ENCODE assay signal across 27 mouse cellular contexts in the genomic region with DNA sequence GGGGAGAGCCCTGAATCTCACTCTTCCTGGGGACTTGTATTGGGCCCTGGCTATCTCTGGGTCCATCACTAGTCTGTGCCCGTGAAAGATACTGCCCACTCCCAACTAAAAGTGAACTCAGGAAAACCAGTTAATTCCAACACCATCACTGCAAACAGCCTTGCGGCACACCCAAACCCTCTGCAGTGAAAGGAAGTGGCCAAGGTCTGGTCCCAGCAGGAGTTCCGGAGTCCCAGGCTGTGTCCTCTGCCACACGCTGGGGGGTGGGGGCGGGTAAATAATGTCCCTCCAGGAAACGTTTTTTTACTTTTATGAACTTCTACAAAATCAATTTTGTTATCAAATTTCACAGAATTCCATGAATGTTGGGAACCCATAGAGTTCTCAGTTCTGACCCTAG. TPM values are rescaled to one million over a fixed set of nuclear protein-coding genes. Genes with fewer than 3 reads are reported as not detected.
DNase-seq lines count a peak whose midpoint lies in the region; ATAC-seq and TF ChIP-seq lines count a peak whose summit lies in the region.
"Had no signal": no experiment of that assay in that cellular context is flagged by ENCODE, and none has a peak within 500 bp of the region (broad histone marks: within the 10 kb centered on the region; RNA-seq: fewer than 3 reads in every experiment).

No protein-coding gene starts in this region.

- H3K4me1 ChIP-seq in spleen, adult 2 months (ENCODE audit: control insufficient read depth, insufficient read depth, insufficient read length) = no peaks in the 10 kb centered on the region
- H3K4me1 ChIP-seq in ES-Bruce4 (ENCODE audit: control insufficient read depth, insufficient read depth, low read length) = peaks cover 18% of the 10 kb centered on the region
- H3K4me1 ChIP-seq in ES-E14 (ENCODE audit: control insufficient read depth in 2 of 2, insufficient read depth in 2 of 2, low read length in 2 of 2, poor library complexity in 1 of 2) = peaks cover 27 to 57% of the 10 kb centered on the region in 2 experiments

- H3K27me3 ChIP-seq in spleen, adult 2 months (ENCODE audit: control insufficient read depth, insufficient read depth, low read length) = no peaks in the 10 kb centered on the region
- no peaks in the 10 kb centered on the region for H3K27me3 ChIP-seq in ES-Bruce4 (ENCODE audit: control insufficient read depth, insufficient read depth, low read length, poor library complexity, severe bottlenecking)

- H3K9me3 ChIP-seq in ES-Bruce4 (replicated peaks; ENCODE audit: control insufficient read depth, insufficient read depth, low read length, poor library complexity, severe bottlenecking) = no peaks in the 10 kb centered on the region
- H3K9me3 ChIP-seq in ES-E14 (ENCODE audit: control insufficient read depth, insufficient read depth, low read depth, low read length) = no peaks in the 10 kb centered on the region
- H3K9me3 ChIP-seq: embryonic facial prominence, embryonic 13.5 days; embryonic facial prominence, embryonic 15.5 days; forebrain, embryonic 10.5 days; forebrain, embryonic 12.5 days had no signal

- H3K36me3 ChIP-seq in spleen, adult 2 months (ENCODE audit: control insufficient read depth, insufficient read depth, low read length) = no peaks in the 10 kb centered on the region
- no peaks in the 10 kb centered on the region for H3K36me3 ChIP-seq in ES-Bruce4 (ENCODE audit: control insufficient read depth, insufficient read depth, low read length, poor library complexity, severe bottlenecking)
- no peaks in the 10 kb centered on the region for H3K36me3 ChIP-seq in ES-E14 (ENCODE audit: control insufficient read depth, insufficient read depth, low read length, poor library complexity, severe bottlenecking)
- H3K36me3 ChIP-seq: embryonic facial prominence, embryonic 13.5 days; embryonic facial prominence, embryonic 15.5 days; forebrain, embryonic 10.5 days; forebrain, embryonic 12.5 days had no signal

- in situ Hi-C loops in ES-E14 (cut with MboI; ENCODE audit: low sequenced_read_pairs in 2 of 2, unreplicated experiment in 2 of 2) = no loop called here

- 56% methylated on average over 6 of the region's 6 CpGs for WGBS in spleen, adult 2 months

- DNase-seq in spleen, adult 2 months (ENCODE audit: low read depth in 1 of 2, low spot score in 2 of 2) = no peak
- DNase-seq in spleen, postnatal 36 days (ENCODE audit: low spot score in 2 of 2) = no peak
- DNase-seq in ES-E14 (ENCODE audit: low read depth, low spot score) (no peak), ZHBTc4 (ENCODE audit: low read depth, low spot score) (peak; percentile 47)
- DNase-seq in urinary bladder, adult 18-20 months (ENCODE audit: low spot score in 2 of 2) = no peak
- no peak for DNase-seq in heart, adult 18-20 months
- DNase-seq: adrenal gland, adult 2 months; adrenal gland, postnatal 10 days; adrenal gland, postnatal 25 days; cerebellum, adult 11 months; cerebellum, adult 18-20 months; cerebellum, adult 8-10 months; cerebellum, adult 9-11 months; cerebellum, postnatal 14 days; cerebellum, postnatal 36 days; embryo, embryonic 11 days had no signal

- H3K4me3 ChIP-seq in spleen, adult 2 months (ENCODE audit: extremely low read depth, insufficient read depth, insufficient read length) = no peak overlapping the region
- H3K4me3 ChIP-seq in ES-Bruce4 (ENCODE audit: low read depth, low read length) = peak overlapping the region; percentile 34
- peak overlapping the region; percentile 38 to 54; a peak in 2 of 4 replicates for H3K4me3 ChIP-seq in ES-E14 (ENCODE audit: insufficient read depth in 1 of 2, low read depth in 1 of 2, low read length in 2 of 2, poor library complexity in 1 of 2, severe bottlenecking in 1 of 2)
- H3K4me3 ChIP-seq: embryonic facial prominence, embryonic 13.5 days; embryonic facial prominence, embryonic 15.5 days; erythroblast, embryonic 14.5 days; forebrain, embryonic 10.5 days; forebrain, embryonic 12.5 days had no signal

- 0 out of 2 replicates have a peak overlapping the region, but pooled peaks have one; percentile 38 for H3K9ac ChIP-seq in ES-Bruce4 (ENCODE audit: low read depth, poor library complexity, severe bottlenecking)
- H3K9ac ChIP-seq in ES-E14 (ENCODE audit: insufficient read depth, low read depth, low read length, poor library complexity, severe bottlenecking) = peak overlapping the region; percentile 43; the same call in 1 of the 2 replicates
- H3K9ac ChIP-seq: embryonic facial prominence, embryonic 13.5 days; embryonic facial prominence, embryonic 15.5 days; forebrain, embryonic 12.5 days had no signal

- ATAC-seq in megakaryocyte, adult 5-6 weeks (ENCODE audit: poor library complexity, severe bottlenecking) = no peak
- ATAC-seq: forebrain, embryonic 14.5 days; forebrain, embryonic 16.5 days had no signal

- TF ChIP-seq POLR2A in spleen, adult 2 months (IDR thresholded peaks at IDR 0.05; ENCODE audit: low read depth, low read length) = no peak
- no peak for TF ChIP-seq POLR2A in ES-Bruce4 (IDR thresholded peaks at IDR 0.05; ENCODE audit: insufficient read depth, low read length)

- TF ChIP-seq CTCF in spleen, adult 2 months (IDR thresholded peaks at IDR 0.05; ENCODE audit: extremely low read depth, insufficient read depth, insufficient read length, insufficient replicate concordance) = no peak
- no peak for TF ChIP-seq CTCF in ES-Bruce4 (IDR thresholded peaks at IDR 0.05; ENCODE audit: low read depth, low read length)

- peak; percentile 93 for TF ChIP-seq EP300 in ES-Bruce4 (IDR thresholded peaks at IDR 0.05; ENCODE audit: insufficient read depth, low read depth, low read length)

- H3K27ac ChIP-seq in spleen, adult 2 months (ENCODE audit: insufficient read depth, low read length) = 0 out of 2 replicates have a peak overlapping the region, but pooled peaks have one; percentile 42
- H3K27ac ChIP-seq in ES-Bruce4 (ENCODE audit: insufficient read depth, low read length) (peak overlapping the region; percentile 88), ES-E14 (ENCODE audit: insufficient read depth, low read depth, low read length, poor library complexity, severe bottlenecking) (peak overlapping the region; percentile 89; the same call in 1 of the 2 replicates)
- H3K27ac ChIP-seq: embryonic facial prominence, embryonic 13.5 days; embryonic facial prominence, embryonic 15.5 days; forebrain, embryonic 10.5 days; forebrain, embryonic 12.5 days had no signal

TF ChIP-seq in ES-E14, 5 proteins besides CTCF, POLR2A, EP300 and RAD21:
- no peak for TF ChIP-seq HCFC1 (IDR thresholded peaks at IDR 0.05; ENCODE audit: borderline replicate concordance, insufficient read depth, low read length)
- no peak for TF ChIP-seq MAFK (IDR thresholded peaks at IDR 0.05; ENCODE audit: insufficient read depth, low read depth, low read length)
- TF ChIP-seq CHD2 (IDR thresholded peaks at IDR 0.05; ENCODE audit: low read depth, low read length) = no peak
- no peak for TF ChIP-seq ZNF384 (IDR thresholded peaks at IDR 0.05; ENCODE audit: low read depth, low read length)
- TF ChIP-seq ZC3H11A (IDR thresholded peaks at IDR 0.05; ENCODE audit: borderline replicate concordance, low read depth, low read length) = no peak

RNA-seq across cellular contexts. Expression of a gene that starts 6.3 kb away (rescaled TPM):
- polyA plus RNA-seq in spleen, adult 2 months (2012; rRNA removed) = 0.12 and 0.14 TPM in 2 replicates
- polyA plus RNA-seq in ES-Bruce4 (2011; ENCODE audit: insufficient read depth, insufficient read length, low read depth, missing spikeins) = 18.0 and 21.5 TPM in 2 replicates
- total RNA-seq in ES-E14 (2012; rRNA removed) = 6.2 and 6.7 TPM in 2 replicates
- total RNA-seq in megakaryocyte, adult 5-6 weeks (2015) = not detected in 2 replicates
- total RNA-seq in megakaryocyte, adult 5-6 weeks (2017) = not detected in 2 replicates
- total RNA-seq in heart, adult 18-20 months (2021) = not detected
- total RNA-seq: adrenal gland, postnatal 25 days; common myeloid progenitor, adult 5-6 weeks; MEL had no signal
- polyA plus RNA-seq: adrenal gland, adult 2 months; erythroblast, embryonic 14.5 days had no signal
